Mouse (Mus musculus): ENCODE results near the gene Cluh.

The Cluh gene

GRCm38 (mm10) chr11:74674713-74675112, 25.4 kb downstream of the Cluh start:
- DNase-seq (ENCODE audit: low read depth) = no peak

GRCm38 (mm10) chr11:74675156-74675555, 25.9 kb downstream of the Cluh start:
- DNase-seq (ENCODE audit: low read depth) = peak; percentile 38

DNA sequence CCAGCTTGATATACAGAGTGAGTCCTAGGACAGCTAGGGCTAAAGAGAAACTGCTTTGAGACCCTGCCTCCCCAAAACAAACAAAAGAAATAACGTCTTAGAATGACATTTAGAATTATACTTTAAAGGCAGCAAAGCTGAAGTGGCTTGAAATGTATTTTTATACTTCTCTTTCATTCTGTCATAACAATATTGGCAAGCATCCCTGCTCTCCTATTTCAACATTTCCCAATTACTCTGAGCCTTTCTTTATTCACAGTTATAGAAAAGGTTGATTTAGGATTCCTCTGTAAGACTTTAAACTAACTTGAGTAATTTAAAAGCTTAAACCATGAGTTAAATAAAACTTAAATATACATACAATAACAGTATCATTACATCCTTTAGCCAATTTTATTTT, 42.9 kb downstream of the Cluh start:
- peak; percentile 57 for DNase-seq (ENCODE audit: low read depth)

DNA sequence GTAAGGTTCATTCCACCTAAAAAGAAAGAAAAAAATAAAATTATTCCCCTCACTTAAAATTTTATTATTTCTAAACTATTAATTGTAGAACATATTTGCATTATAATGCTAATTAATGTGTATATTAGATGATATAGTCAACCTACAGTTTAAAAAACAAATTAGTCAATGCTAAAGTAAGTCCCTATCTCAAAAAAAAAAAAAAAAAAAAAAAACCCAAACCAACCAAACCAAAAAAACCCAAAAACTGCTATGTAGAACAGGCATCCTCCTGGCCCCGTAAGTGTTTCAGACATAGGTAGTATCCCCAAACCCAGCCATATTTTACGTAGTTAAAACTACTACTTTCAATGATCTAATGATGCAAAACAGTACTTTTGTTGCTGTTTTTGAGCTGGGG, 50.2 kb downstream of the Cluh start:
- DNase-seq (ENCODE audit: low read depth) = no peak

- DNase-seq (ENCODE audit: low read depth) = no peak
These were observed 54.8 kb downstream of the Cluh start for GRCm38 (mm10) chr11:74704068-74704467.

- DNase-seq (ENCODE audit: low read depth) = no peak
These were observed 59.5 kb downstream of the Cluh start for GRCm38 (mm10) chr11:74708781-74709180.

GRCm38 (mm10) chr11:74710671-74711070, 61.4 kb downstream of the Cluh start:
- DNase-seq (ENCODE audit: low read depth) = no peak

DNA sequence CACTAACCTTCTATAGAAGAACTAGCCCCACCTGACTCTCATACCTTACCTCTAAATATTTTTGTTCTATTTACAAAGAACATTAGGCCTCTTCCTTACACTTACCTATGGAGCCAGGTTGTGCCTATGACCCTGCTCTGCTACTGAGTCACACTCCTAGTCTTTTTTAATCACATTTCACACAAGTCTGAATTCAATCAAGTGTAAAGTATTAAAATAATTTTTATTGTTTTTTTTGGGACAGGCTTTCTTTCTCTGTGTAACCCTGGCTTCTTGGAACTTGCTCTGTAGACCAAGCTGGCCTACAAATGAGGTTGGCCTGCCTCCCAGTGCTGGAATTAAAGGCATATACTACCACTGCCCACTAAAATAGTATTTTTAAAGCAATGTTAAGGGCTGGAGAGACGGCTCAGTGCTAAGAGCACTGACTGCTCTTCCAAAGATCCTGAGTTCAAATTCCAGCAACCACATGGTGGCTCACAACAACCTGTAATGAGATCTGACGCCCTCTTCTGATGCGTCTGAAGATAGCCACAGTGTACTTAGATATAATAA, 66.8 kb downstream of the Cluh start:
- DNase-seq (ENCODE audit: low read depth) = peak; percentile 41

Data from NIH3T3 (cell line).